ENCODE assay signal across 1 mouse cellular context in the genomic region with DNA sequence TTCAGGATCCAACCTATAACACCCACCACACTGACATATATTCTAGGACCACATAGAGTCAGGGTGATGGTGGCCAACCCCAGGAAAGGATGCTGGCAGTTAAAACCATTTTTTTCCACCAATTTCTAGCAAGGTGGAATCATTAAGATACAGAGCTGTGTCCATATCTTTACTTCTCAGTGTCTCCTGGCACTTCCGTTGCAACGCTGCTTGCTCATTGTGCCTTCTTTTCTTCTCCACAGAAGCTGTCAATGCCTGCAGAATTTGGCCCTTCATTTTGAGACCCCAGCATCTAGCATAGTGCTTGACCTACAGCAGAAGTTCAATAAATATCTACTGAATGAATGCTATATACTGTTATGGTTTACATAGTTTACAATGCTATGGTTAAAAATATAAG.
A peak's percentile ranks its signal among the peaks of the same experiment; 100 is the strongest.
TF ChIP-seq lines count a peak whose summit lies in the region.

No protein-coding gene starts in this region.

TF ChIP-seq in MEL, 35 proteins besides CTCF, POLR2A, EP300 and RAD21 (continued from another document):
- TF ChIP-seq ZKSCAN1 (IDR thresholded peaks at IDR 0.05; ENCODE audit: low read depth, low read length) (no peak; the same call in 1 of the 2 replicates), RCOR1 (IDR thresholded peaks at IDR 0.05; ENCODE audit: low read depth, low read length) (peak; percentile 53; the same call in 1 of the 2 replicates), MYC (IDR thresholded peaks at IDR 0.05; ENCODE audit: low read depth, low read length) (0 out of 2 replicates have a peak, but pooled peaks have one; percentile 34), MAX (IDR thresholded peaks at IDR 0.05; ENCODE audit: low read length) (0 out of 2 replicates have a peak, but pooled peaks have one; percentile 34), USF2 (IDR thresholded peaks at IDR 0.05; ENCODE audit: borderline replicate concordance in 1 of 2, insufficient read depth in 1 of 2, low read depth in 1 of 2, low read length in 2 of 2) (no peak), UBTF (IDR thresholded peaks at IDR 0.05; ENCODE audit: borderline replicate concordance, insufficient read depth, low read depth, low read length) (no peak), CHD1 (IDR thresholded peaks at IDR 0.05; ENCODE audit: low read depth, low read length) (no peak), BHLHE40 (IDR thresholded peaks at IDR 0.05; ENCODE audit: borderline replicate concordance, low read depth, low read length) (no peak), ZMIZ1 (IDR thresholded peaks at IDR 0.05; ENCODE audit: low read depth, low read length) (peak; percentile 14; the same call in 1 of the 2 replicates), E2F4 (IDR thresholded peaks at IDR 0.05; ENCODE audit: borderline replicate concordance, low read depth, low read length) (no peak), MEF2A (IDR thresholded peaks at IDR 0.05; ENCODE audit: extremely low read depth, insufficient replicate concordance, low read depth, low read length, poor library complexity, severe bottlenecking) (no peak), MAZ (IDR thresholded peaks at IDR 0.05; ENCODE audit: low read depth, low read length) (0 out of 2 replicates have a peak, but pooled peaks have one; percentile 2), KAT2A (conservative IDR thresholded peaks at IDR 0.05; ENCODE audit: low read depth, low read length) (no peak), NELFE (IDR thresholded peaks at IDR 0.05; ENCODE audit: low read depth, low read length) (peak; percentile 32; the same call in 1 of the 2 replicates), POLR2AphosphoS5 (IDR thresholded peaks at IDR 0.05; ENCODE audit: borderline replicate concordance, low read depth, low read length) (no peak), TCF12 (IDR thresholded peaks at IDR 0.05; ENCODE audit: low read depth, low read length) (peak; percentile 96), MAFK (IDR thresholded peaks at IDR 0.05; ENCODE audit: borderline replicate concordance, low read depth, low read length) (no peak), JUND (IDR thresholded peaks at IDR 0.05; ENCODE audit: low read depth, low read length) (0 out of 2 replicates have a peak, but pooled peaks have one; percentile 26), TBP (IDR thresholded peaks at IDR 0.05; ENCODE audit: low read depth, low read length) (peak; percentile 62), GABPA (IDR thresholded peaks at IDR 0.05; ENCODE audit: low read depth, low read length) (no peak), ELF1 (IDR thresholded peaks at IDR 0.05; ENCODE audit: low read depth, low read length) (no peak), TAL1 (IDR thresholded peaks at IDR 0.05; ENCODE audit: low read length) (peak; percentile 98), GATA1 (IDR thresholded peaks at IDR 0.05; ENCODE audit: low read depth, low read length) (peak; percentile 93), MYB (IDR thresholded peaks at IDR 0.05; ENCODE audit: low read depth, low read length) (peak; percentile 88), ZC3H11A (IDR thresholded peaks at IDR 0.05; ENCODE audit: low read depth, low read length) (no peak), ETS1 (IDR thresholded peaks at IDR 0.05; ENCODE audit: low read depth, low read length) (peak; percentile 79), SMC3 (IDR thresholded peaks at IDR 0.05; ENCODE audit: low read depth, low read length) (no peak), NRF1 (IDR thresholded peaks at IDR 0.05; ENCODE audit: insufficient read depth, low read depth, low read length, poor library complexity, severe bottlenecking) (no peak), HCFC1 (IDR thresholded peaks at IDR 0.05; ENCODE audit: low read depth, low read length) (no peak), USF1 (IDR thresholded peaks at IDR 0.05; ENCODE audit: low read depth, low read length) (no peak), CHD2 (IDR thresholded peaks at IDR 0.05; ENCODE audit: low read length) (no peak), ZNF384 (IDR thresholded peaks at IDR 0.05; ENCODE audit: low read depth, low read length) (peak; percentile 88), MXI1 (IDR thresholded peaks at IDR 0.05; ENCODE audit: low read depth, low read length) (no peak)
TF ChIP-seq in MEL: peak in this region for 15.
